Mouse (Mus musculus) frontal cortex, postnatal 36 days (tissue): ENCODE results near the gene Fcgrt.
"Not testable (repeated sequence)": the region's sequence is repeated elsewhere in the genome, so short reads cannot be mapped to it uniquely, and the experiment has no call there.

Experiments used
- DNase-seq, 2 experiments: peaks; one replicate each; pipeline ENCODE4 v3.0.0; 2022; ENCODE audit warnings: low spot score in 2 of 2

Gene Fcgrt

DNA sequence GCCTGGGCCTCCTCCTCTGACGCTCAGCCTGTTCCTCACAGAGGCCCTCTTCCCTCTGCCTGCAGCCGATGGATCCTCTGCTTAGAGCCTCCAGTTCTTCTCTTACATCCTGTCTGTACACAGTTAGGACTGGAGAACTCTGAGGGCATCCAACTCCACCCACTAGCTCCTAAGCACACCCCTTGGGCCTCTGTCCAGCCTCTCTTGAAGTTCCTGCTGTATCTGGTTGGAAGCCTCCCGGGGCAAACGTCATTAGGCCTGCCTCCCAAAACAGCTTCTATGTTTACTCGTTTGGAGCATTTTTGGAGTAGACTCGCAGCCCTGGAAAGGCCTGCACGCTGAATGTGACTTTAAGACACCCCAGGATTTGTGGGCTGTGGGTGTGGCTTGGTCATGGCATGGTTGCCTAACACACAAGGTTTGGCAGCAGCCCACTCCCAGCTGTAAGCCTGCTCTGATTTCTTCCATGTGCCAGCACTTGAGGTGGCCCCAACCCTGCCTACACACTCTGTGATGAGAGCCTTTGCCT is at the start of gene Fcgrt:
TSS of gene Fcgrt (minus strand) at position 200 of the 529 bp plus-strand sequence.
- peak in 1 of 2 experiments; percentile 54 for DNase-seq

DNA sequence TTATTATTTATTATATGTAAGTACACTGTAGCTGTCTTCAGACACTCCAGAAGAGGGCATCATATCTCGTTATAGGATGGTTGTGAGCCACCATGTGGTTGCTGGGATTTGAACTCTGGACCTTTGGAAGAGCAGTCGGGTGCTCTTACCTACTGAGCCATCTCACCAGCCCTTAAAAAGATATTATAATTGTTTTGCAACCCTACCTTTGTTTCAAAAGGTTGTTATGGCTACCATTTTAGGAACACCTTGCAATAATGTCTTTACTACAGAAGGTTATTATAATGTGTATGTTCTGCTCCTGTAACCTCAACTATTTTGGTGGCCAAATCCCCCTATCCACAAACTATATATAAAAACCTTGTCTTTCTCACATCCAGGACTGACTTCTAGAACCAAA is 49.4 kb upstream of the Fcgrt start:
- DNase-seq = not testable (repeated sequence)

- no peak for DNase-seq
These were observed 47.7 kb upstream of the Fcgrt start for GRCm38 (mm10) chr7:45151303-45151702.

- no peak for DNase-seq
These were observed 46.7 kb upstream of the Fcgrt start for GRCm38 (mm10) chr7:45150321-45150720.

- no peak for DNase-seq
These were observed 45.9 kb upstream of the Fcgrt start for GRCm38 (mm10) chr7:45149545-45149944.

DNA sequence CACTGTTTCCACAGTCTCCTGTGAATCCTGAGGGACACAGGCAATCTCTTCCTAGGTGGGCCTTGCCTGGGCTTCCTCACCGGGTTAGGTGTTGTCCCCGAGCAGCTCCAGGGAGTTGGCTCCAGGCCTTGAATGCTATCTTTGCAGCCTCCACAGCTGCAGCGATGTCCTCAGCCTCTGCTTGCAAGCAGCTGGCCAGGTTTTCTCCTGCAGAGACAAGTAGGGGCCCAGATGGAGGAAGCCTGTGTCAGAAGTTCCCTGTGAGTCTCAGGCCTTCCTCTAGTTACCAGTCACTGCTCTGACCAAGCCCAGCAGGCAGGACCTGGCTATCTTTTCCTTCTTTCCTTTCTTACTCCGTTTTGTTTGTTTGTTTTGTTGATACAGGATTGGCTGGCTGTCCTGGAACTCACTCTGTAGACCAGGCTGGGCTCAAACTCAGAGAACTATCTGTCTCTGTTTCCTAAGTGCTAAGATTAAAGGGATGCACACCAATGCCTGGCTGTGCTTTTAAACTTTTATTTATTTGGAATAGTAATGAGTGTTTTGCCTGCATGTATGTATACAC is 45.0 kb upstream of the Fcgrt start:
- no peak for DNase-seq

- no peak for DNase-seq
These were observed 44.2 kb upstream of the Fcgrt start for GRCm38 (mm10) chr7:45147899-45148298.

GRCm38 (mm10) chr7:45147267-45147666 is 43.6 kb upstream of the Fcgrt start:
- DNase-seq = no peak

DNA sequence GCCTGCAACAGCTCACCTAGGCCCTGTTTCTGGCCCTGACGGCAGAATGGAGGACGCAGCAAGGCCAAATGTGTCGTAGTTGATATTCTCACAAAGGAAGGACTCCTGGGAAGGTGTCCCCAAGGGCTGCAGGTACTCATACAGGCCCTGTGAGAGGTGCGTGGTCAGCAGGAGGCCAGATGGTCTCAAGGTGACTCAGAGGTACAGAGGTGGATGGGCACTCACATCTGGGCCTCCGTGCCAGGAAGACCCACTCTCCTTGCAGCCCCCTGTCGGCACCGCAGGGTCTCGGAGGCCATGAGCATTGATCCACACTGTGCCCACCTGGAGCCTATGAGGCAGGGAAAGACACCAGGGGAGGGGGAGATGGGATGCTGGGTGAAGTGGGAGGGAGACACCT is 41.8 kb upstream of the Fcgrt start:
- no peak for DNase-seq

DNA sequence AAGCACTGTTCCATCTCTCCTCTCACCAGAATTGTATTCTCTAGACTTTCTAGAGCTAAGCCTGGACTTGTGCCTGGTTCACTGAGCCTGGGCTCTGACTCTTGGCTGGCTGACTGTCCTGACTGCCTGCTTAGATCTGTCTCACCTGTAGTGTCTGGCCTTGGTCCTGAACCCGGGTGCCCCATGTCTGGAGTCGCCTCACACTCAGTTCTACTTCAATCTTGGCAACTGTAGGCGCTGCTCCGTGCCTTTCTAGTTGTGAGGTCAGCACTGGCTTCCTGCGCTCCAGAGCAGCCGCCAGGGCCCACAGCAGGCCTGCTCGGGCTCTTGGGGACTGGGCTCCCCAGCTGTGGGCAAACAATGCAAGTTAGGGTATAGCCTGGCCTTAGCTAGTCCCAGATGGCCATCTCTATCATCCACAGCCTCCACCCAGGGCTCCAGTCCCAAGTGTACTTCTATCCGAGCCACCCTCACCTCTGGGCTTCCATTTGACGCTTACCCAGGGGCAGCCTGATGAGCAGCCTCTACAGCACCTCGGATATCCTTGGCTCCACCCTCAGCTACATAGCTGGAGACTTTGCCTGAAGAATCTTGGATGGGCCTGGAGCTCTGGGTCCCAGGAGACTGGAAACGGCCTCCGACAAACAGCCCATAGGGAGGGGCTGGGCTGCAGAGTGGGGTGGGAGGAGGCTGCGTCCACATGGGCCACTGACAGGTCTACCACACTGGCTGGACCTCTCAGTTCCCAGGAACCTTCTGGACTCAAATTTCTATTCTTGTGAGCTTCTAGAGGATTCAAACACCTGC is 40.9 kb upstream of the Fcgrt start:
- no peak for DNase-seq

DNA sequence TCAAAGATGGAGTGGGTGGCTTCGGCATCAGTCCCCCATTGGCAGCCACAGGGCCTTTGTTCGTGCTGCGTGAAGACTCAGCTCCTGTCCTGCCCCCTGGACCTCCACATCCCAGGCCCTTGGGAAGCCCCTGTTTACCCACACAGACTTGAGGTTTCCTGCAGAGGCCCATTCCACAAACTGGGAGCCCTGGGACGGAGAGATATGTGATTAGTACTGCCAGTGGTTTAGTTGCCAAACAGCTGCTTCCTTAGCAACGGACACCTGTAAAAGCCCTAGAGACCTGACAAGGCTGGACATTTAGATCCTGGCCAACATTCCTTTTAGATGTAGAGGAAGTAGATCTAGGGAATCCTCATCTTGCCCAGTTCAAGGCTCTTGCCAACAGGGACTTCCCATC is 38.3 kb upstream of the Fcgrt start:
- no peak for DNase-seq

GRCm38 (mm10) chr7:45141319-45141718 is 37.7 kb upstream of the Fcgrt start:
- no peak for DNase-seq

DNA sequence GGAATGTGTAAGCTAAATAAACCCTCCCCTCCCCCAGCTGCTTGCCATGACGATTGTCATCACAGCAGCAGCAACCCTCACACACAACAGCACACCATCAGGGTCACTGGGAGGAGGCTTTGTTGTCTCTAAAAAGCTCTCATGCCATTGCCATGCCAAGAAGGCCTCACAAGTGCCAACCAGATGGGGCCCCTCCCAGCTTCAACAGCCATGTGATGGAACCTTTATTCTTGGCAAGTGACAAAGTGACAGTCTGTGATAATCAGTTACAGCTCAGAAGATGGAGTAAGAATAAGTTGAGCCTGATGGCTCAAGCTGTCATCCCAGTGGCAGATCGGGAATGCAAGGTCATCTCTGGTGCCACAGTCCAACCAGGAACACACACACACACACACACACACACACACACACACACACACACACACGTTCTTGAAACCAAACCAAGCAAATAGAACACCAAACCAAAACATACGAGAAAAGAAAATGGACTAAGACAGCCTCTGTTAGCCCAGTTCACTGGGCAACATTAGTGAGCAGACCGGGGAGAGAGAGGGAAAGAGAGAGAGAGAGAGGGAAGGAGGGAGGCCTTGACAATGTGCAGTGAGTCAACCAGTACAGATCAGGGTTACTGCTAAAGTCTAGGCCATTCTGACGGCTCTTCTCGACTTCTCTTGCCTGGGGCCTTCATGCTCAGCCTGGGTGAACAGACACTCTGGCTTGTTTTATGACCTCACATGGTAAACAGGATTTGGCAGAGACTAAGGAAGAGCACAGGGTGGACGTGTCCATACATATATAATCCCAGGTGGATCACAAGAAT is 36.5 kb upstream of the Fcgrt start:
- no peak for DNase-seq

DNA sequence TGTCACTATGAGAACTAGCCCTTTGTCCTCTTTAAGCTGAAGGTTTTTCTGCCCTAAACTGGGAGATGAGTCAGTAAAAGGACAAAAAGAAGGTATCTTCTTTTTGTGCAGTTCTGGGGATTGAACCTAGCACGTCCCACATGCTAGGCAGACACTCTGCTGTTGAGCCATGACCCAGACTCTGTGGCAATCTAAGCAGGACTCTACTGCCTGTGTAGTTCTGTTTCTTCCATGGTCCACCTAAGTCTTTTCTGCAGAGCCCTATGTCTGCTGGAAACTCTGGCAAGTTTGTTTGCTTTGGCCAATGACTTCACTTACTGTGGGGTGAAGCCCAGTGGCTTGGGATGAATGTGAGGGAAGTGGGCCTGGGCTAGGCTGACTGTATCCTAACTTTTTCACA is 34.8 kb upstream of the Fcgrt start:
- no peak for DNase-seq

DNA sequence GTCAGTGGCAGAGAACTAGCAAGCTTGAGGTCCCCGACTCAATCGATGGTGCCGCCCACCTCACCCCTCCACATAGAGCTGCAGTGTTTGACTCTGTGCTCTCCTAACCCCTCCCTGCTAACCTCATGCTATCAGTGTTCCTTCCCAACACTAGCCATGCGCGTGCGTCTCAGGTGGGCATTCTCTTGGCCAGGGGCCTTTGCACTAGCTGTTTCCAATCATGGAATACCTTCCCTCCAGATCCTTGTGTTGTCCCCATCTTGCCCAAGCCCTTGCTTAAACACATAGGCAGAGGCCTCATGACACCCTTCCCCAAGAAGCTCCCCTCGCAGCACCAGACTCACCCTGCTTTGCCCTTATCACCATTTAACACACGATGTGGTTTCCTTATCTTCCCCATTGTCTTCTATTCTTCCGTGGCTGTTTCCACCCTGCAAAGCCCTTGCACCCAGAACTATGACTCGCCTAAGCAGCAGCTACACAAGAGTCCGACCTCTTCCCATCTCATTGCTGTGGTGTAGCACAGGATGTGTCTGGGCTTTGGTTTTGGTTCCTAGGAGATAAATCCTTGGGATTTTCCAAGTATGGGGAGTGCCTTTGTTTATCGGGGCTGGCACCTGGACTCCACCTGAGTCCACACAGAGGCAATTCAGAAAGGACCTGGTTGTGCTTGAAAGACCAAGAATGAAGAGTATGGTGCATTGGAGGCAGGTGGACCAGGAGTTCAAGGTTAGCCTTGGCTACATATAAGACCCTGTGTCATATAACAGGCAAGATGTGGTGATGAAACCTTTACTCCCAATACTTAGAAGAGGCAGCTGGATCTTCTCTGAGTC is 33.7 kb upstream of the Fcgrt start:
- DNase-seq = no peak

GRCm38 (mm10) chr7:45135993-45136567 is 32.4 kb upstream of the Fcgrt start, which contains the start of the genes Gm45713 and Flt3l:
TSS of gene Gm45713 (minus strand) at chr7:45136231.
TSS of gene Flt3l (minus strand) at chr7:45136432.
- DNase-seq = peak; percentile 86 to 91

DNA sequence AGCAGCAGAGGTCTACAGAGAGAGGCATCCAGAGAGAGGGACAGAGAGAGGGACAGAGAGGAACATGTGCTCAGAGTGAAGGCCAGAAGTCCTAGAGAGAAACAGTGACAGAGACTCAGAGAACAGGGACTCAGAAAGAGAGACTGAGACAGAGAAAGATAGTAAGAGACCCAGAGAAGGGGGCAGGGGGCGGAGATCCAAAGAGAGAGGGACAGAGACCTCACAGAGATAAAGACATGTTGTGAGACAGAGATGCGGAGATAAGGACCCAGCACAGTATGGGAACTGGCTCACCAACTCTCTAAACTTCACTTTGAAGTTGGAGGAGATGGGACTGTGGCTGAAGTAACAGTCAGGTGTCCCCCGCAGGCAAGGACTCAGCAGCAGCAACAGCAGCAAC is 31.7 kb upstream of the Fcgrt start:
- no peak for DNase-seq

DNA sequence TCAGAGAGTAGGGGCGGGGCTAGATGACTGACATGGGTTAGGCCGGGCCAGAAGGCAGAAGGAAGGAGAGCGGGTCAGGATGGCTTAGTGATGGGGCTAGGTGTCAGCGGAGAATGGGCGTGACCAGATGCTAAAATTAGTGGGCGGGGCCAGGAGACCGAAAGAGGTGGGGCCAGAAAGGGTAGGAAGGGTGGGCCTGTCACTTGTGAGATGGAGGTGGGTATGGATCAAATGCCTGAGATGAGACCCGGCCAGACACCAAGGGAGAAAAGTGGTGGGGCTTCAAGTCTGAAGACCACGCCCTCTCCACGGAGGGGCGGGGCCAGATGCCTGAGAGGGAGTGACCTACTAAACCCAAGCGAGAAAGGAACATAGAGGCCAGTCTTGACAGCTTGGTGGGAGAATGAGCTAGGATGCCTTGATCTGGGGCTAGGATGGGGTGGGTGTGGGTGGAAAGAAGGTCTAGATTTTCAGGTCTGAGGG is 30.9 kb upstream of the Fcgrt start:
- no peak for DNase-seq

GRCm38 (mm10) chr7:45133446-45134159 is 30.0 kb upstream of the Fcgrt start:
- no peak for DNase-seq

DNA sequence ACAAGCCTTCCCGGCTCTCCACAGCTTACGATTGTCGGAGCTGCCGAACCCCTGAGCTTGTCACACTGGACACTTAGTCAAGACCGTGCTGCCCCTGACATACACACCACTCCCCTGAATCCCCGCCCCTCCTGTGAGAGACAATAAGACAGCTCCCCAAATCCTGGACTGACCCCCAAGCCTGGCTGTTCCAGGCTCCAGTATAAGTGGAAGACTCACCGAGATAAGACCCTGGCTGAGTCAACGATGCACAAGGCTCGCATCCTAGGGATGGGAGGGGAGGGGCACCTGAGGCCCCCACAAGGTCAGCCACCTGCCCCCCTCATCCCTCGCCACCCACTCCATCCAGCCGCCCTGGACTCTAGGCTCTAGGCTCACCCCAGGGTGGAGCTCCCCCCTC is 28.2 kb upstream of the Fcgrt start:
- DNase-seq = no peak
